Mouse (Mus musculus): ENCODE measurements around the gene Adal.

Gene Adal

GRCm38 (mm10) chr2:121178828-121179479 is 38.7 kb downstream of the Adal start:
- DNase-seq (ENCODE audit: low read depth, low spot score): no peak

- DNase-seq (ENCODE audit: low read depth, low spot score): no peak
These were observed 43.2 kb downstream of the Adal start for GRCm38 (mm10) chr2:121183431-121183830.

GRCm38 (mm10) chr2:121184142-121184541 is 43.9 kb downstream of the Adal start:
- DNase-seq (ENCODE audit: low read depth, low spot score): no peak

- no peak for DNase-seq (ENCODE audit: low read depth, low spot score)
These were observed 48.3 kb downstream of the Adal start for GRCm38 (mm10) chr2:121188530-121188929.

- DNase-seq (ENCODE audit: low read depth, low spot score): no peak
These were observed 55.2 kb downstream of the Adal start for GRCm38 (mm10) chr2:121195466-121195865.

- no peak for DNase-seq (ENCODE audit: low read depth, low spot score)
These were observed 64.0 kb downstream of the Adal start for GRCm38 (mm10) chr2:121204276-121204675.
